Mouse (Mus musculus) intestine, postnatal 0 days (tissue): ENCODE data around the gene Szt2. TPM values are rescaled to one million over a fixed set of nuclear protein-coding genes. Genes with fewer than 3 reads are reported as not detected.
A peak's percentile ranks its signal among the peaks of the same experiment; 100 is the strongest.

ENCODE experiments used
- ATAC-seq: fragments of 200-750 bp; cut with Nextera tagmentation; 2 replicates; pipeline ENCODE4 v1.8.0; 2017; ENCODE audit warnings: mild to moderate bottlenecking, moderate TSS enrichment, moderate library complexity
- H3K27ac ChIP-seq: fragments of 300-500 bp; sonication (generic); 2 replicates; pipeline ENCODE4 v1.5.1; 2014; ENCODE audit warnings: mild to moderate bottlenecking, low read depth, low read length, moderate library complexity
- H3K27me3 ChIP-seq: fragments of 300-500 bp; sonication (generic); replicated peaks from 2 replicates; pipeline ENCODE4 v1.6.1; 2014; ENCODE audit warnings: low read length, mixed read lengths; ENCODE audit not compliant: control insufficient read depth, insufficient read depth
- H3K36me3 ChIP-seq: fragments of 300-500 bp; sonication (generic); 2 replicates; pipeline ENCODE4 v1.6.1; 2014; ENCODE audit warnings: mild to moderate bottlenecking, moderate library complexity; ENCODE audit not compliant: control insufficient read depth, insufficient read depth
- H3K4me1 ChIP-seq: fragments of 300-500 bp; sonication (generic); replicated peaks from 2 replicates; pipeline ENCODE4 v1.6.1; 2014; ENCODE audit warnings: antibody characterized with exemption, low read length, mixed read lengths; ENCODE audit not compliant: control insufficient read depth, insufficient read depth
- H3K4me2 ChIP-seq: fragments of 300-500 bp; sonication (generic); replicated peaks from 2 replicates; pipeline ENCODE4 v1.6.1; 2014; ENCODE audit warnings: low read depth, mild to moderate bottlenecking, moderate library complexity
- H3K4me3 ChIP-seq: fragments of 300-500 bp; sonication (generic); 2 replicates; pipeline ENCODE4 v1.5.1; 2014; ENCODE audit warnings: low read depth, low read length
- H3K9ac ChIP-seq: fragments of 300-500 bp; sonication (generic); 2 replicates; pipeline ENCODE4 v1.6.1; 2014; ENCODE audit warnings: mild to moderate bottlenecking, low read depth, low read length
- H3K9me3 ChIP-seq: fragments of 300-500 bp; sonication (generic); 2 replicates; pipeline ENCODE4 v1.6.1; 2016; ENCODE audit warnings: mixed run types; ENCODE audit not compliant: control insufficient read depth
- CTCF ChIP-seq: sonication (generic); IDR thresholded peaks from 2 replicates; pipeline ENCODE4 v1.5.1; 2016; ENCODE audit warnings: low read depth, mild to moderate bottlenecking, control low read depth, antibody characterized with exemption, moderate library complexity
- WGBS: fragments of 180-500 bp; shearing (Covaris S2); extraction: QIAGEN DNeasy Blood & Tissue Kit; methylation state at CpG from one replicate; pipeline ENCODE4 v1.1.7; 2014; 5-methylcytosine and 5-hydroxymethylcytosine counted together
- polyA plus RNA-seq: library from polyadenylated mRNA; unstranded; fragments of >200 nt; fragmentation: Nextera tagmentation; extraction: Ambion mirVana; gene quantifications from 2 replicates; pipeline ENCODE4 v1.2.1, GENCODE M21; 2015

The Szt2 gene
- polyA plus RNA-seq, 1 experiment from 2014 or later = 2.8 TPM

DNA sequence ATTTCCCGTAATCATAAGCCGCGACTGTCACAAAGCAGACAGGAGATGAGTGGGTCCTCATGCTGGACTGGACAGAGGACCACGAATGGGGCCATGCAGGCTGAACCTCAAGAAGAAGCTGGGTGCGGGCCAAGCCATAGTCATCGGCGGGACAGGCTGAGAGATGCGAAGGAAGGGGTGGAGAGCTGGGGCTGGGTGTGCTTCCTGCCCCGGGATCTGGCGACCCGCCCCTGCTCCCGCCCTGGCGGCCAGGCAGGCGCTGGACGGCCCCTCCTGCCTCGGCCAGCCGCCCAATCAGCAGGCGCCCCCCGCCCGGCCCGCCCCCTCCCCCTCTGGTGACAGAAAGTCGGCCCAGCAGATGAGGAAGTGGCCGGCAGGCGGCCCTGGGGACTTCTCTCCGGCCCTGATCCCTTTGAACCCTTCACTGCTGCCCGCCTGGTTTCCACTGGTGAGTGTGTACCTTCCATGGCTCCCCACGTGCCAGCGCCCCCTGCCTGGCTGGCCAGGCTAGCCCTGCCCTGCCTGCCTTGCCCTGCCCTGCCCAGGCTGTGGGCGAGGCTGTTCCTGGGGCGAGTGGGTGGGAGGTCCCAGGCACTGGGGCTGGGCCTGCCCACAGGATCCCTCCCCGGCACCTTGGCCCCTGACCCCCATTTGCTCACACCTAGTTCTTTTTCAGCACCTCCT lies 18.8 kb upstream of the Szt2 start, which contains the start of gene Elovl1:
Gene Elovl1, plus strand, starts transcription at position 326 of the 684 bp plus-strand sequence.
- TF ChIP-seq CTCF = peak; percentile 72
- Histone ChIP-seq H3K9ac (peak within 1 kb of the TSS; percentile 74), H3K27ac (peak within 1 kb of the TSS; percentile 95), H3K9me3 (no peaks in the 10 kb centered on the region), H3K4me1 (peaks cover 20% of the 10 kb centered on the region; the same call in 1 of the 2 replicates), H3K27me3 (no peaks in the 10 kb centered on the region), H3K4me2 (peak within 1 kb of the TSS; percentile 77), H3K4me3 (peak within 1 kb of the TSS; percentile 64), H3K36me3 (peaks cover 25% of the 10 kb centered on the region)
- peak; percentile 91 for ATAC-seq
- WGBS = 0% methylated on average over 20 of the region's 31 CpGs

DNA sequence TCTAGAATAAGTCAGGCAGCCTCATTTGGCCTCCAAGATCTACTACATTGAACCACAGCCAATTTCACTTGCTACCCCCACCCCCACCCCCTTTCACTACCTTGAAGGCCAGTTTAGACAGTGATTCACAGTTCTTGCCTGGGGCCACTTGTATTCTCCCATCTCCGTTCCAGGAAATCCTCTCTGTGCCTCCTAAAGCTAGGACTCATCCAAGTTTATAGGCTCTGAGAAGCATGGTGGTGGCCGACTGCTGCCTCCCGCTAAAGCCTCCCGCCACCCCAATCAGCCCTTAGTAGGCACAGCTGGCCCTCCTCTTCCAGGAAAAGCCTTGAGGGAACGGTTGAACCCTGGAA lies 18.3 kb upstream of the Szt2 start:
- Histone ChIP-seq H3K27me3 (no peaks in the 10 kb centered on the region), H3K9ac (peak overlapping the region; percentile 74), H3K4me3 (peak overlapping the region; percentile 64), H3K36me3 (peaks cover 21% of the 10 kb centered on the region), H3K9me3 (no peaks in the 10 kb centered on the region), H3K4me2 (peak overlapping the region; percentile 77), H3K4me1 (peaks cover 20% of the 10 kb centered on the region; the same call in 1 of the 2 replicates), H3K27ac (peak overlapping the region; percentile 95)
- ATAC-seq = peak; percentile 5; the same call in 1 of the 2 replicates
- no peak for TF ChIP-seq CTCF
- WGBS = 2% methylated on average over 5 of the region's 5 CpGs

DNA sequence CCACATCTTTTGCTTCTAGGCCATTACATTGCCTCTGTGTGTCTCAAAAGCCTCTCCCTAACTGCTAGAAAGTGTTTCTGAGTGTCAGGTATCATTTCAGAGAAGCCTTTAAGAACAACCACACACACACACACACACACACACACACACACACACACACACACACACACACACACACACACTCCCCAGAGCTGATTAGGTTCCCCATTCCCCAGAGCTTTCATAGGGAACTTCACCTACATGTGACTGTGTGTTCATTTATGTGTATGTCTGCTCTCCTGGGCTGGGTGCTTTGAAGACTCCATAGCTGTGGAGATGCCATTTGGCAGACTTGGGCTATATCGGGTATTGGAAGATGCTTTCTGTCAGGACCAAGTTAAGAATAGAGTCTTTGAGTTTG lies 16.3 kb upstream of the Szt2 start:
- Histone ChIP-seq H3K4me3 (no peak overlapping the region), H3K27me3 (no peaks in the 10 kb centered on the region), H3K9ac (no peak overlapping the region), H3K36me3 (peaks cover 7% of the 10 kb centered on the region), H3K9me3 (no peaks in the 10 kb centered on the region), H3K27ac (no peak overlapping the region), H3K4me2 (no peak overlapping the region), H3K4me1 (peaks cover 16% of the 10 kb centered on the region; the same call in 1 of the 2 replicates)
- no peak for ATAC-seq
- TF ChIP-seq CTCF = no peak
- WGBS = 85% methylated on average over 1 of the region's 1 CpGs

DNA sequence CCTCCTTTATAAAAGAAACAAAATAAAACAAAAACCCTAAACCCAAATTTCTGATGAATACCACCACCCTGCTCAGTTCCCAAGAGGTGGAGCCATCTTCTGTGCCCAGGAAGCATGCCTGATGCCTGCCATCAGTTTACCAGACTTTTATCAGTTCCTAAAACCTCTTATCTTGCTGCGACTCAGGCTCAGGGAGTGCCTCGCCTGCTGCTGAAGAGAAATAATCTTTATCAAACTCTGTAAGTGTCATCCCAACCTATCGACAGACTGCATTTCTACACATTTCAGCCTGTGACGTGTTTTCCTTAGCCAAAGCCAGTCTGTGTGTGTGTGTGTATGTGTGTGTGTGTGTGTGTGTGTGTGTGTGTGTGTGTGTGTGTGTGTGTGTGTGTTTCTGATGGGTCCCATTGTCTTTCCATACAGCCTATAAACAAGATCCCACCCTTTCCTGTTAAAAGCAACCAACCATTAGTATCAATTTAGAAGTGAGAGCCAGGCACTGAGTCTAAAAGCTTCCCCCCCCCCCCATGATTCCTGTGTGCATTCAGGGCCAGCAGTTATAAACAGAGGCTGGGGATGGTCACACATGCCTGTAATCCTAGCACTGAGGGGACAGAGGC lies 15.6 kb upstream of the Szt2 start:
- Histone ChIP-seq H3K9ac (no peak overlapping the region), H3K36me3 (peaks cover 11% of the 10 kb centered on the region), H3K4me1 (peaks cover 10% of the 10 kb centered on the region; the same call in 1 of the 2 replicates), H3K4me3 (no peak overlapping the region), H3K9me3 (no peaks in the 10 kb centered on the region), H3K27me3 (no peaks in the 10 kb centered on the region), H3K4me2 (no peak overlapping the region), H3K27ac (no peak overlapping the region)
- WGBS = 52% methylated on average over 4 of the region's 4 CpGs
- no peak for TF ChIP-seq CTCF
- ATAC-seq = no peak

DNA sequence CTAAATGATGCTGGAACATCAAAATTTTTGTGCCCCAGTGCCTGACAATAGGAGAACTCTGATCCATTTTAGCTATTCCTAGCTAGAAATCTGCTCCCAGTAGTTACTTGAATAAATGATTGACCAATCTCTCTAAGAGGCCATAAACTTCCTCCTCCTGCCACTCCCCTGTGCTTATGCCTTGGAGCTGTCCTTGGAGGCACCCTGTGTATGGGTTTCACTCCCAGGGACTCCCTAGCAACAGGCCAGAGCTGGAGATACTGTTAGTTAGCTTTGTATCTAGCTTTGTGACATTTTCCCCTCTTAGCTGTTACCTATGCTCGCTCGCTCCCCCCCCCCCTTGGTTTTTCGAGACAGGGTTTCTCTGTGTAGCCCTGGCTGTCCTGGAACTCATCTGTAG lies 12.3 kb upstream of the Szt2 start:
- peaks cover 36% of the 10 kb centered on the region for H3K36me3 ChIP-seq
- H3K9me3 ChIP-seq = no peaks in the 10 kb centered on the region
- H3K4me1 ChIP-seq = no peaks in the 10 kb centered on the region; the same call in 1 of the 2 replicates
- H3K4me3 ChIP-seq = no peak overlapping the region
- H3K27ac ChIP-seq = no peak overlapping the region
- TF ChIP-seq CTCF = no peak
- no peak overlapping the region for H3K9ac ChIP-seq
- peak; percentile 80 for ATAC-seq
- H3K4me2 ChIP-seq = no peak overlapping the region
- 39% methylated on average over 3 of the region's 3 CpGs for WGBS
- H3K27me3 ChIP-seq = no peaks in the 10 kb centered on the region

DNA sequence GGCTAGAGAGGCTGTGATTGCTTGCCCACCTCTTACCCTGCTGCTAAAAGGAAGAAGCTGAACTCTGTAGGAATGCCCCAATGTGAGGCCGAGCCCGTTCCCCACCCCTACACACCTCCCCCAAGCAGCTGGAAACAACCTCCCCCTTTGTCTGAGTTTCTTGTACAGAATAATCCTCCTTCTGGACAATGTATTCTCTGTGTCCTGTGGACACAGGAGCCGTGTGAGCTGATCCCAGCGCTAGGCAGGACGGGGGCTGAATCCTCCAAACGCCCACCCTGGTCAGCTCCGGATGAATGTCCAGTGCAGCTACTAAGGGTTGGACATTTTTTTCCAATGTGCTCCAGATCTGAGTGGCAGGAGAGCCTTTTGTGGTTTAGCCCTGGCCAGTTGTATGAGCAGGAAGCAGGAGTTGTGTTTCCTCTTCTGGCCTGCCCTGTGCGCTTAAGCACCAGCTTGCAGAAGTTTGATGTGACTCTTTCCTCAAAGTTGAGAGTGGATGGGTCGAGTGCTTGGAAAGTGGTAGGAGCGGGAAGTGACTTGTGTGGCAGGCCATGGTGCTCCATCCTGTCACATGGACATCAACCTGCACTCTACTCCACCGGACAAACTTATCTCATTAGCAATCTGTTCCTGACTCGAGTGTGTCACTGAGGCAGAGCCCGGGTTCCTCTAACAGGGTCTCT lies 8.2 kb upstream of the Szt2 start:
- no peak overlapping the region for H3K9ac ChIP-seq
- 83% methylated on average over 13 of the region's 13 CpGs for WGBS
- TF ChIP-seq CTCF = no peak
- peaks cover 74% of the 10 kb centered on the region for H3K36me3 ChIP-seq
- H3K27ac ChIP-seq = no peak overlapping the region
- no peak overlapping the region for H3K4me2 ChIP-seq
- no peak overlapping the region for H3K4me3 ChIP-seq
- no peaks in the 10 kb centered on the region for H3K27me3 ChIP-seq
- no peak for ATAC-seq
- no peaks in the 10 kb centered on the region; the same call in 1 of the 2 replicates for H3K4me1 ChIP-seq
- H3K9me3 ChIP-seq = no peaks in the 10 kb centered on the region
